Mouse (Mus musculus) erythroblast, embryonic 14.5 days (primary cell): Measurements from ENCODE around the gene Klf12.

Experiments used
- GATA1 ChIP-seq: IDR thresholded peaks from 2 replicates; pipeline ENCODE4 v1.6.1; 2012; ENCODE audit warnings: low read length, inconsistent platforms, mixed read lengths
- TAL1 ChIP-seq: IDR thresholded peaks from 3 replicates; pipeline ENCODE4 v1.6.1; 2012; ENCODE audit warnings: low read length, inconsistent platforms, mixed read lengths

DNA sequence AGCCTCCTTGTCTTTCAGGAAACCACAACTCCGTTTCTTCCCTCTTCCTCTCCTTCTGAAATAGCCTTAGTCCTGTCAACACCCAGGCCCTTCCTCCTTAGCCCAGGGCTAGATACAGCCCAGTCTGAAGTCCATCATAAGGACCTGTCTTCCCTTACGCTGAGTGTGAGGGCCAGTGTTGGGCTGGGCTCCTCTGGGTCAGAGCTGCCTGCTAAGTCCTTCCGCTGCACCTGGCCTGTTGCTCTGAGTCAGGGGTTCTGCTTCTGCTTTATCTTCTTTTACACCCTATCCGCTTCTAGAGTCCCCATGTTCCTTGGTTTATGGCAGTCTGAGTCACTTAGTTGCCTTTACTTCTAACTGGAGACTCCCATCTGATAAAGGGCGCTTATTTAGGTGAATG, 351.0 kb downstream of the Klf12 start:
- TF ChIP-seq GATA1, result no peak
- no peak for TF ChIP-seq TAL1
